Comparison of ENCODE assay signal across 22 mouse cellular contexts in genomic region chr3:79561784-79562715, GRCm38 (mm10). TPM values are rescaled to one million over a fixed set of nuclear protein-coding genes. Genes with fewer than 3 reads are reported as not detected.
DNase-seq lines count a peak whose midpoint lies in the region; ATAC-seq and TF ChIP-seq lines count a peak whose summit lies in the region.
"Had no signal": no experiment of that assay in that cellular context is flagged by ENCODE, and none has a peak within 500 bp of the region (broad histone marks: within the 10 kb centered on the region; RNA-seq: fewer than 3 reads in every experiment).

No protein-coding gene starts in this region.

- TF ChIP-seq POLR2A in kidney, adult 2 months (IDR thresholded peaks at IDR 0.05; ENCODE audit: low read depth, low read length) = no peak

- H3K4me3 ChIP-seq in kidney, adult 2 months (ENCODE audit: insufficient read depth, low read depth, low read length) = no peak overlapping the region
- H3K4me3 ChIP-seq in kidney, embryonic 14.5 days (ENCODE audit: low read length) = no peak overlapping the region
- no peak overlapping the region for H3K4me3 ChIP-seq in G1E (ENCODE audit: low read depth, low read length)
- H3K4me3 ChIP-seq: embryonic facial prominence, embryonic 10.5 days; forebrain, embryonic 12.5 days; heart, embryonic 15.5 days; midbrain, embryonic 12.5 days; neural tube, embryonic 13.5 days had no signal

- no peaks in the 10 kb centered on the region for H3K27me3 ChIP-seq in kidney, adult 2 months (replicated peaks; ENCODE audit: control insufficient read depth, insufficient read depth, low read length)
- H3K27me3 ChIP-seq in kidney, embryonic 14.5 days (ENCODE audit: control insufficient read depth, insufficient read depth, low read length) = no peaks in the 10 kb centered on the region
- H3K27me3 ChIP-seq in G1E (ENCODE audit: insufficient read depth, low read length) = no peaks in the 10 kb centered on the region
- H3K27me3 ChIP-seq: forebrain, embryonic 12.5 days; heart, embryonic 15.5 days; neural tube, embryonic 13.5 days had no signal

- peak overlapping the region; percentile 88 for H3K27ac ChIP-seq in kidney, adult 2 months (ENCODE audit: insufficient read depth, low read depth, low read length)
- H3K27ac ChIP-seq in kidney, embryonic 14.5 days (ENCODE audit: low read depth, low read length) = no peak overlapping the region
- H3K27ac ChIP-seq: embryonic facial prominence, embryonic 10.5 days; forebrain, embryonic 12.5 days; heart, embryonic 15.5 days; midbrain, embryonic 12.5 days; neural tube, embryonic 13.5 days had no signal

- no peak overlapping the region for H3K4me2 ChIP-seq in kidney, embryonic 14.5 days (replicated peaks; ENCODE audit: low read depth, low read length)
- H3K4me2 ChIP-seq: forebrain, embryonic 12.5 days; heart, embryonic 15.5 days; midbrain, embryonic 12.5 days; neural tube, embryonic 13.5 days had no signal

- no peak for TF ChIP-seq CTCF in kidney, adult 2 months (conservative IDR thresholded peaks at IDR 0.05; ENCODE audit: insufficient read depth, insufficient read length, low read depth, low read length)
- TF ChIP-seq CTCF in G1E (IDR thresholded peaks at IDR 0.05; ENCODE audit: low read depth, low read length) = no peak

- H3K9ac ChIP-seq in kidney, embryonic 14.5 days (ENCODE audit: low read depth, low read length) = no peak overlapping the region
- H3K9ac ChIP-seq: forebrain, embryonic 12.5 days; heart, embryonic 15.5 days; midbrain, embryonic 12.5 days; neural tube, embryonic 13.5 days had no signal

- H3K4me1 ChIP-seq in kidney, adult 2 months (ENCODE audit: control insufficient read depth, insufficient read depth, low read length) = peaks cover 20% of the 10 kb centered on the region
- H3K4me1 ChIP-seq in kidney, embryonic 14.5 days (ENCODE audit: control insufficient read depth, insufficient read depth, low read length) = peaks cover 17% of the 10 kb centered on the region; the same call in 1 of the 2 replicates
- H3K4me1 ChIP-seq in G1E (ENCODE audit: insufficient read depth, low read depth, low read length) = peaks cover 58% of the 10 kb centered on the region

- no peak for ATAC-seq in kidney, embryonic 14.5 days (ENCODE audit: low FRiP score, low TSS enrichment)
- peak; percentile 10; the same call in 1 of the 2 replicates for ATAC-seq in G1E (ENCODE audit: extremely low read depth, insufficient number of reproducible peaks, low FRiP score, poor library complexity, severe bottlenecking)
- peak; percentile 93 for ATAC-seq in megakaryocyte, adult 5-6 weeks (ENCODE audit: poor library complexity, severe bottlenecking)
- ATAC-seq: inflammation-experienced regulatory T-cells, adult 6 months had no signal

- DNase-seq in cerebellum, adult 9-10 months = peak; percentile 28
- DNase-seq in cerebellum, adult 9-11 months = no peak
- DNase-seq in kidney, adult 2 months = no peak
- no peak for DNase-seq in G1E (ENCODE audit: low spot score)
- DNase-seq in urinary bladder, adult 2 months (ENCODE audit: low spot score) = no peak
- no peak for DNase-seq in c-Kit-positive CD71-positive TER-119-positive erythroid progenitor cells, embryonic 14.5 days (ENCODE audit: low spot score)
- DNase-seq: cerebellum, postnatal 25 days; gastrocnemius, postnatal 14 days; kidney, adult 8-10 months; layer of hippocampus, postnatal 36 days; left cerebral cortex, postnatal 4 days; lung, adult 2 months; spleen, adult 18-20 months; thymus, postnatal 25 days had no signal

- WGBS in kidney, adult 2 months = 63% methylated on average over 10 of the region's 10 CpGs
- WGBS in kidney, embryonic 14.5 days = 83% methylated on average over 10 of the region's 10 CpGs

- no peaks in the 10 kb centered on the region; the same call in 1 of the 2 replicates for H3K36me3 ChIP-seq in kidney, adult 2 months (ENCODE audit: control insufficient read depth, insufficient read depth, low read length)
- H3K36me3 ChIP-seq in kidney, embryonic 14.5 days (ENCODE audit: control insufficient read depth, insufficient read depth, low read length) = no peaks in the 10 kb centered on the region; the same call in 1 of the 2 replicates
- H3K36me3 ChIP-seq in G1E (replicated peaks) = peaks cover 69% of the 10 kb centered on the region
- H3K36me3 ChIP-seq: embryonic facial prominence, embryonic 10.5 days; forebrain, embryonic 12.5 days; heart, embryonic 15.5 days; midbrain, embryonic 12.5 days; neural tube, embryonic 13.5 days had no signal

- H3K9me3 ChIP-seq in kidney, embryonic 14.5 days (ENCODE audit: control insufficient read depth, low read length) = no peaks in the 10 kb centered on the region
- H3K9me3 ChIP-seq in G1E (replicated peaks) = no peaks in the 10 kb centered on the region
- H3K9me3 ChIP-seq: embryonic facial prominence, embryonic 10.5 days; forebrain, embryonic 12.5 days; heart, embryonic 15.5 days; midbrain, embryonic 12.5 days; neural tube, embryonic 13.5 days had no signal

RNA-seq across cellular contexts. Expression of gene Fnip2, which starts 5.5 kb away (rescaled TPM):
- 18.9 and 20.0 TPM in 2 replicates for polyA plus RNA-seq in kidney, adult 2 months (2012; rRNA removed)
- 4.4 and 6.9 TPM in 2 replicates for polyA plus RNA-seq in kidney, embryonic 14.5 days (2014; fragmentation: Nextera tagmentation; extraction: Ambion mirVana)
- total RNA-seq in G1E (2014; fragmentation: Nextera tagmentation) = 71.3 and 81.8 TPM in 2 replicates
- 54.5 and 57.6 TPM in 2 replicates for total RNA-seq in G1E (2017)
- 3.2 and 3.5 TPM in 2 replicates for polyA plus RNA-seq in G1E (2012)
- 17.9 and 21.3 TPM in 2 replicates for total RNA-seq in megakaryocyte, adult 5-6 weeks (2015)
- 16.4 and 17.1 TPM in 2 replicates for total RNA-seq in megakaryocyte, adult 5-6 weeks (2017)
- polyA plus RNA-seq in urinary bladder, adult 2 months (2012; rRNA removed) = 8.0 and 9.7 TPM in 2 replicates

RNA-seq across cellular contexts. Expression of gene Ppid, which starts 29.1 kb away (rescaled TPM):
- polyA plus RNA-seq in kidney, adult 2 months (2012; rRNA removed) = 6.4 and 9.6 TPM in 2 replicates
- polyA plus RNA-seq in kidney, embryonic 14.5 days (2014; fragmentation: Nextera tagmentation; extraction: Ambion mirVana) = 164 and 189 TPM in 2 replicates
- total RNA-seq in G1E (2014; fragmentation: Nextera tagmentation) (156 and 169 TPM in 2 replicates), G1E (2017) (213 and 235 TPM in 2 replicates)
- polyA plus RNA-seq in G1E (2012) = 23.6 and 32.6 TPM in 2 replicates
- total RNA-seq in megakaryocyte, adult 5-6 weeks (2015) = 61.9 and 62.0 TPM in 2 replicates
- total RNA-seq in megakaryocyte, adult 5-6 weeks (2017) = 80.3 and 85.5 TPM in 2 replicates
- 55.5 and 65.6 TPM in 2 replicates for polyA plus RNA-seq in urinary bladder, adult 2 months (2012; rRNA removed)
